In the genomic region with DNA sequence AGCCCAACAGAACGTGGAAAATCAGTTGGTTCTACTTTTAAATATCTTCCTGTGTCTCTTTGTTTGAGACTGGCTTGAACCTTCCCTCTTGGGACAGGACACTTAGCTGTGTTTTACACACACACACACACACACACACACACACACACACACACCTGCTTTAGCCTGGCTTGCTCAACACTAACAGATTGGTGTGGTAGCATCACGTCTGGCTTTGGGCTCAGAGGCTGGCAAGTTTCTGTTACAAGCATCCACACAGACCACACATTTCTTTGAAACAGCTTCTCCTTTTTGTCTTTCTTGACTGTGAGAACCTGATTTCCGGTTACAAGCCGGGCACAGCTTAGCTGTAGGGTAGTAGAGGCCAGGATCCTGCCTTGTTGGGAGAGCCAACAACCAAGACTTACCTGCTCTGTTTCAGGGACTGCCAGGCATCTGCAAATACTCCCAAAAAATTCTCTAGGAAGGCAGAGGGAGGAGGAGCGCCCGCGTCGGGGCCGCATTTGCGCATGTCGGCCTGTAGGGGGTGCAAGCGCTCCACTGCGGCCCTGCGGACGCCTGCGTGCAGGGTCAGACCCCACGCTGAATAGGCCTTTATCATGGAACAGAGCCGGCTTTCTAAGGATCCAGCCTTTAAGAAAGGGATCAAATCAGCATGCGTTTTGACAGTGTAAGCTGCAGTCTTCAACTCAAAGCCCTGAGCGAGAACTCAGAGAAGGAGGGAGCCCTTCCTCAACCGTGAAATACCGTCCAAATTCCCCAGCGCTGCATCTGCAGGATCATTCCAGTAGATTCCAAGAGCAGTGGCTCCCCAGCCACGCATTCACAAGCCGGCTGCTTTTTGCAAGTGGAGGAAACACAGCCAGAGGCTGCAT, we compare ENCODE assay signal across 9 mouse cellular contexts.
DNase-seq lines count a peak whose midpoint lies in the region; ATAC-seq and TF ChIP-seq lines count a peak whose summit lies in the region.
"Had no signal": no experiment of that assay in that cellular context is flagged by ENCODE, and none has a peak within 500 bp of the region (broad histone marks: within the 10 kb centered on the region; RNA-seq: fewer than 3 reads in every experiment).

No protein-coding gene starts in this region.

- peaks cover 13% of the 10 kb centered on the region for H3K4me1 ChIP-seq in heart, embryonic 13.5 days
- H3K4me1 ChIP-seq in kidney, postnatal 0 days (replicated peaks; ENCODE audit: insufficient read depth, low read length), result 0 out of 2 replicates have a peak, but pooled peaks cover 3% of the 10 kb centered on the region
- H3K4me1 ChIP-seq in neural tube, embryonic 13.5 days (replicated peaks), result peaks cover 18% of the 10 kb centered on the region

- peak overlapping the region; percentile 59 for H3K9ac ChIP-seq in heart, embryonic 13.5 days
- 0 out of 2 replicates have a peak overlapping the region, but pooled peaks have one; percentile 3 for H3K9ac ChIP-seq in kidney, postnatal 0 days (ENCODE audit: low read depth, low read length)
- peak overlapping the region; percentile 56 for H3K9ac ChIP-seq in neural tube, embryonic 13.5 days

- peaks cover 31% of the 10 kb centered on the region for H3K27me3 ChIP-seq in heart, embryonic 13.5 days (replicated peaks)
- H3K27me3 ChIP-seq in kidney, postnatal 0 days (ENCODE audit: insufficient read depth, low read length), result peaks cover 24% of the 10 kb centered on the region
- H3K27me3 ChIP-seq in neural tube, embryonic 13.5 days, result peaks cover 79% of the 10 kb centered on the region

- TF ChIP-seq CTCF in brain, embryonic 14.5 days (IDR thresholded peaks at IDR 0.05; ENCODE audit: borderline replicate concordance, extremely low read depth, insufficient read depth, insufficient read length), result peak; percentile 99
- peak; percentile 95 for TF ChIP-seq CTCF in kidney, postnatal 0 days (IDR thresholded peaks at IDR 0.05; ENCODE audit: low read depth)

- H3K27ac ChIP-seq in heart, embryonic 13.5 days (replicated peaks), result no peak overlapping the region
- H3K27ac ChIP-seq in kidney, postnatal 0 days, result peak overlapping the region; percentile 31; the same call in 1 of the 2 replicates
- H3K27ac ChIP-seq in neural tube, embryonic 13.5 days (replicated peaks), result peak overlapping the region; percentile 42; the same call in 1 of the 2 replicates

- no peaks in the 10 kb centered on the region for H3K9me3 ChIP-seq in heart, embryonic 13.5 days
- no peaks in the 10 kb centered on the region for H3K9me3 ChIP-seq in kidney, postnatal 0 days (replicated peaks; ENCODE audit: low read length)
- no peaks in the 10 kb centered on the region for H3K9me3 ChIP-seq in neural tube, embryonic 13.5 days

- DNase-seq in 3134 (ENCODE audit: extremely low read depth, insufficient read length, low spot score) (peak; percentile 29), liver (peak; percentile 51)
- peak; percentile 92 for DNase-seq in brain, embryonic 14.5 days (ENCODE audit: low read depth)
- peak; percentile 54 for DNase-seq in fibroblast of lung, adult 2 months (ENCODE audit: low read depth)
- DNase-seq in kidney, postnatal 0 days (ENCODE audit: low spot score), result peak; percentile 73
- peak; percentile 55 for DNase-seq in yolk sac, embryonic 10.5 days (ENCODE audit: low spot score)

- WGBS in heart, embryonic 13.5 days, result 4% methylated on average over 25 of the region's 25 CpGs
- 4% methylated on average over 25 of the region's 25 CpGs for WGBS in kidney, postnatal 0 days
- 3% methylated on average over 25 of the region's 25 CpGs for WGBS in neural tube, embryonic 13.5 days

- H3K4me2 ChIP-seq in heart, embryonic 13.5 days, result peak overlapping the region; percentile 70
- H3K4me2 ChIP-seq in kidney, postnatal 0 days (ENCODE audit: low read length), result peak overlapping the region; percentile 41
- peak overlapping the region; percentile 47 for H3K4me2 ChIP-seq in neural tube, embryonic 13.5 days

- no peak for TF ChIP-seq POLR2A in brain, embryonic 14.5 days (IDR thresholded peaks at IDR 0.05; ENCODE audit: borderline replicate concordance, extremely low read depth, insufficient read depth, insufficient read length, poor library complexity, severe bottlenecking)

- no peak for ATAC-seq in heart, embryonic 13.5 days (ENCODE audit: extremely low read depth, insufficient number of reproducible peaks, low FRiP score, low TSS enrichment)
- ATAC-seq in kidney, postnatal 0 days (replicated peaks; ENCODE audit: low FRiP score, low read depth), result peak; percentile 46
- peak; percentile 93 for ATAC-seq in neural tube, embryonic 13.5 days (ENCODE audit: low read depth)

- no peaks in the 10 kb centered on the region for H3K36me3 ChIP-seq in heart, embryonic 13.5 days
- H3K36me3 ChIP-seq in kidney, postnatal 0 days (ENCODE audit: insufficient read depth, low read length), result no peaks in the 10 kb centered on the region
- no peaks in the 10 kb centered on the region for H3K36me3 ChIP-seq in neural tube, embryonic 13.5 days
- H3K36me3 ChIP-seq: G1E had no signal

- H3K4me3 ChIP-seq in heart, embryonic 13.5 days, result peak overlapping the region; percentile 39
- no peak overlapping the region for H3K4me3 ChIP-seq in kidney, postnatal 0 days (replicated peaks; ENCODE audit: low read depth, low read length)
- H3K4me3 ChIP-seq in neural tube, embryonic 13.5 days, result peak overlapping the region; percentile 16

Comparison
In these comparisons a context has a peak if more than half of its experiments do, and no peak if none do; other contexts are left out.
1. DNase-seq: peak in every context shown above with its lines; median percentile 92 in brain, embryonic 14.5 days; 73 in kidney, postnatal 0 days; 55 in yolk sac, embryonic 10.5 days; 54 in fibroblast of lung, adult 2 months; 51 in liver; 29 in 3134.
2. H3K9ac ChIP-seq: peak in every context shown above with its lines; median percentile 59 in heart, embryonic 13.5 days; 56 in neural tube, embryonic 13.5 days; 3 in kidney, postnatal 0 days.